Mouse (Mus musculus): ENCODE results near the gene Pin1. TPM values are rescaled to one million over a fixed set of nuclear protein-coding genes. Genes with fewer than 3 reads are reported as not detected.

The Pin1 gene
- polyA plus RNA-seq, 1 experiment from 2014 or later, result 57.9 TPM

DNA sequence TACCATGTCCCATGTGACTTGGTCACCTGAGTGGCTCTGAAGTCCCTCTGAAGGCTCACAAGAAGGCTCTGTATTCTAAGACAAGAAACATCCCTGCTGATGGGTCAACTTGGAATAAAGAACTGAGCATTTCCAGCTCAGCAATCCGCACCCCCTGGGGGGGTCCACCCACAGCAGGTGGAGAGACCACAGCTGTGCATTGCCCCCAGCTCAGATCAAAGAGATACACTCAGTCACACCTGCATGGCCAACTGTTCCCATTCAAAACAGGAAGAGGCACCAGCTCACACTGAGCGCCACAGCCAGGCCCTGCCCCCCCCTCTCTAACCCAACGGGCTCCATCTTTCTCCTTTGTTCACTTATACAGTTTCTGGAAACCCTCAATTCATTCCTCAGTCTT, 15.6 kb upstream of the Pin1 start:
- Histone ChIP-seq H3K4me3 (ENCODE audit: low read length) (no peak overlapping the region), H3K4me1 (ENCODE audit: control insufficient read depth, insufficient read depth, low read length) (peaks cover 2% of the 10 kb centered on the region; the same call in 1 of the 2 replicates), H3K27ac (ENCODE audit: low read depth, low read length) (no peak overlapping the region), H3K36me3 (ENCODE audit: control insufficient read depth, insufficient read depth, low read length) (peaks cover 19% of the 10 kb centered on the region), H3K9me3 (ENCODE audit: control insufficient read depth, low read length) (no peaks in the 10 kb centered on the region), H3K9ac (ENCODE audit: low read depth, low read length) (no peak overlapping the region), H3K4me2 (replicated peaks; ENCODE audit: low read depth, low read length) (no peak overlapping the region), H3K27me3 (ENCODE audit: control insufficient read depth, insufficient read depth, low read length) (no peaks in the 10 kb centered on the region)
- 79% methylated on average over 3 of the region's 3 CpGs for WGBS
- ATAC-seq (ENCODE audit: low FRiP score, low TSS enrichment), result no peak

- no peak for ATAC-seq (ENCODE audit: low FRiP score, low TSS enrichment)
- 78% methylated on average over 2 of the region's 2 CpGs for WGBS
- Histone ChIP-seq H3K4me2 (replicated peaks; ENCODE audit: low read depth, low read length) (no peak overlapping the region), H3K36me3 (ENCODE audit: control insufficient read depth, insufficient read depth, low read length) (peaks cover 19% of the 10 kb centered on the region), H3K9me3 (ENCODE audit: control insufficient read depth, low read length) (no peaks in the 10 kb centered on the region), H3K4me3 (ENCODE audit: low read length) (no peak overlapping the region), H3K9ac (ENCODE audit: low read depth, low read length) (no peak overlapping the region), H3K27ac (ENCODE audit: low read depth, low read length) (no peak overlapping the region), H3K27me3 (ENCODE audit: control insufficient read depth, insufficient read depth, low read length) (no peaks in the 10 kb centered on the region), H3K4me1 (ENCODE audit: control insufficient read depth, insufficient read depth, low read length) (peaks cover 7% of the 10 kb centered on the region; the same call in 1 of the 2 replicates)
These were observed 15.1 kb upstream of the Pin1 start for GRCm38 (mm10) chr9:20636790-20637189.

- H3K9me3 ChIP-seq (ENCODE audit: control insufficient read depth, low read length), result no peaks in the 10 kb centered on the region
- H3K4me3 ChIP-seq (ENCODE audit: low read length), result no peak overlapping the region
- ATAC-seq (ENCODE audit: low FRiP score, low TSS enrichment), result no peak
- no peak overlapping the region for H3K4me2 ChIP-seq (replicated peaks; ENCODE audit: low read depth, low read length)
- H3K27me3 ChIP-seq (ENCODE audit: control insufficient read depth, insufficient read depth, low read length), result no peaks in the 10 kb centered on the region
- H3K9ac ChIP-seq (ENCODE audit: low read depth, low read length), result no peak overlapping the region
- 92% methylated on average over 19 of the region's 19 CpGs for WGBS
- peaks cover 7% of the 10 kb centered on the region; the same call in 1 of the 2 replicates for H3K4me1 ChIP-seq (ENCODE audit: control insufficient read depth, insufficient read depth, low read length)
- H3K27ac ChIP-seq (ENCODE audit: low read depth, low read length), result no peak overlapping the region
- peaks cover 19% of the 10 kb centered on the region for H3K36me3 ChIP-seq (ENCODE audit: control insufficient read depth, insufficient read depth, low read length)
These were observed 13.3 kb upstream of the Pin1 start for GRCm38 (mm10) chr9:20638552-20638951.

DNA sequence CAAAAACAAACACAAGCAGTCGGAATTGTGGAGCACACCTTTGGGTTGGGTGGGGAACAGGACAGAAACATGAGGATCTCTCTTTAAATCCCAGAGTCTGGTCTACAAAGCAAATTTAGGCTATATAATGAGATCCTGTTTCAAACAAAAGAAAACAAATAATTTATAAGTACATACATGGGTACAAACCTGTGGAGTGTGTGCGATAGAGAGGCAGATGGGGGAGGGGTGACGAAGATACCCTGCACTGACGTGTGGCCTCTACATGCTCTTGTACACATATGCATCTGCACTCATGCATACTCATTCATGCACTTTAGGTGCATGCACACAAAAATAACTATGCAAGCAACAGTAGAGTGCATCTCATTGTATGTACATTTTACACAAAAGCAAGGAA, 12.4 kb upstream of the Pin1 start:
- Histone ChIP-seq H3K27ac (ENCODE audit: low read depth, low read length) (no peak overlapping the region), H3K9me3 (ENCODE audit: control insufficient read depth, low read length) (no peaks in the 10 kb centered on the region), H3K4me3 (ENCODE audit: low read length) (no peak overlapping the region), H3K36me3 (ENCODE audit: control insufficient read depth, insufficient read depth, low read length) (peaks cover 19% of the 10 kb centered on the region), H3K9ac (ENCODE audit: low read depth, low read length) (no peak overlapping the region), H3K4me2 (replicated peaks; ENCODE audit: low read depth, low read length) (no peak overlapping the region), H3K27me3 (ENCODE audit: control insufficient read depth, insufficient read depth, low read length) (no peaks in the 10 kb centered on the region), H3K4me1 (ENCODE audit: control insufficient read depth, insufficient read depth, low read length) (peaks cover 7% of the 10 kb centered on the region; the same call in 1 of the 2 replicates)
- WGBS, result 93% methylated on average over 4 of the region's 4 CpGs
- ATAC-seq (ENCODE audit: low FRiP score, low TSS enrichment), result no peak

DNA sequence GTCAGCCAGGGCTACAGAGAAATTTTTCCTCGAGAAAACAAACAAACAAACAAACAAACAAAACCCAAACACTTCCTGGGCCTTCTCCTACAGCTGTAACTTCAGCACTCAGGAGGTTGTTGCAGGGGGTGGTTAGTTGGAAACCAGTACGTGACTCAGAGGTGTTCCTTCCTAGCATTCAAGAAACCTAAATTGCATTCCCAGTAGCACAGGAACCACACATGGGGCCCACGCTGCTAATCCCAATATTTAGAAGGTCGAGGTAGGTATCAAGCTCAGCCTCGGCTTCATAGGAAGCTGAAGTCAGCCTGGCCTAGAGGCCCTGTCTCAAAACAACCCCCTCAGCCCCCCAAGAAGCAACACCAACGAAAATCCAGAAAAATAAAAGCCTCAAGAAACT, 10.4 kb upstream of the Pin1 start:
- Histone ChIP-seq H3K4me3 (ENCODE audit: low read length) (peak overlapping the region; percentile 64), H3K27ac (ENCODE audit: low read depth, low read length) (peak overlapping the region; percentile 93), H3K36me3 (ENCODE audit: control insufficient read depth, insufficient read depth, low read length) (peaks cover 23% of the 10 kb centered on the region), H3K9ac (ENCODE audit: low read depth, low read length) (peak overlapping the region; percentile 85), H3K9me3 (ENCODE audit: control insufficient read depth, low read length) (no peaks in the 10 kb centered on the region), H3K27me3 (ENCODE audit: control insufficient read depth, insufficient read depth, low read length) (no peaks in the 10 kb centered on the region), H3K4me1 (ENCODE audit: control insufficient read depth, insufficient read depth, low read length) (peaks cover 12% of the 10 kb centered on the region), H3K4me2 (replicated peaks; ENCODE audit: low read depth, low read length) (peak overlapping the region; percentile 90)
- no peak for ATAC-seq (ENCODE audit: low FRiP score, low TSS enrichment)
- 18% methylated on average over 6 of the region's 6 CpGs for WGBS

GRCm38 (mm10) chr9:20642101-20642895, 9.6 kb upstream of the Pin1 start, which contains the start of gene Ubl5:
Ubl5 (plus strand) TSS chr9:20642878.
- ATAC-seq (ENCODE audit: low FRiP score, low TSS enrichment), result peak; percentile 95
- Histone ChIP-seq H3K36me3 (ENCODE audit: control insufficient read depth, insufficient read depth, low read length) (peaks cover 28% of the 10 kb centered on the region), H3K4me3 (ENCODE audit: low read length) (peak within 1 kb of the TSS; percentile 64), H3K9ac (ENCODE audit: low read depth, low read length) (peak within 1 kb of the TSS; percentile 85), H3K4me2 (replicated peaks; ENCODE audit: low read depth, low read length) (peak within 1 kb of the TSS; percentile 90), H3K27ac (ENCODE audit: low read depth, low read length) (peak within 1 kb of the TSS; percentile 93), H3K4me1 (ENCODE audit: control insufficient read depth, insufficient read depth, low read length) (peaks cover 12% of the 10 kb centered on the region), H3K9me3 (ENCODE audit: control insufficient read depth, low read length) (no peaks in the 10 kb centered on the region), H3K27me3 (ENCODE audit: control insufficient read depth, insufficient read depth, low read length) (no peaks in the 10 kb centered on the region)
- WGBS, result under 1% methylated on average over 51 of the region's 51 CpGs

GRCm38 (mm10) chr9:20642896-20643466, 8.9 kb upstream of the Pin1 start:
- Histone ChIP-seq H3K36me3 (ENCODE audit: control insufficient read depth, insufficient read depth, low read length) (peaks cover 31% of the 10 kb centered on the region), H3K4me2 (replicated peaks; ENCODE audit: low read depth, low read length) (peak overlapping the region; percentile 90), H3K9me3 (ENCODE audit: control insufficient read depth, low read length) (no peaks in the 10 kb centered on the region), H3K9ac (ENCODE audit: low read depth, low read length) (peak overlapping the region; percentile 85), H3K4me1 (ENCODE audit: control insufficient read depth, insufficient read depth, low read length) (peaks cover 12% of the 10 kb centered on the region), H3K27ac (ENCODE audit: low read depth, low read length) (peak overlapping the region; percentile 93), H3K27me3 (ENCODE audit: control insufficient read depth, insufficient read depth, low read length) (no peaks in the 10 kb centered on the region), H3K4me3 (ENCODE audit: low read length) (peak overlapping the region; percentile 64)
- peak; percentile 84 for ATAC-seq (ENCODE audit: low FRiP score, low TSS enrichment)
- 0% methylated on average over 30 of the region's 30 CpGs for whole genome bisulfite sequencing

- peaks cover 26% of the 10 kb centered on the region for H3K36me3 ChIP-seq (ENCODE audit: control insufficient read depth, insufficient read depth, low read length)
- no peaks in the 10 kb centered on the region for H3K27me3 ChIP-seq (ENCODE audit: control insufficient read depth, insufficient read depth, low read length)
- peaks cover 12% of the 10 kb centered on the region for H3K4me1 ChIP-seq (ENCODE audit: control insufficient read depth, insufficient read depth, low read length)
- no peak overlapping the region; the same call in 1 of the 2 replicates for H3K27ac ChIP-seq (ENCODE audit: low read depth, low read length)
- no peak for ATAC-seq (ENCODE audit: low FRiP score, low TSS enrichment)
- 11% methylated on average over 13 of the region's 13 CpGs for WGBS
- H3K4me3 ChIP-seq (ENCODE audit: low read length), result peak overlapping the region; percentile 64
- peak overlapping the region; percentile 90 for H3K4me2 ChIP-seq (replicated peaks; ENCODE audit: low read depth, low read length)
- H3K9ac ChIP-seq (ENCODE audit: low read depth, low read length), result peak overlapping the region; percentile 85
- no peaks in the 10 kb centered on the region for H3K9me3 ChIP-seq (ENCODE audit: control insufficient read depth, low read length)
These were observed 8.1 kb upstream of the Pin1 start for GRCm38 (mm10) chr9:20643781-20644180.

All from kidney, embryonic 14.5 days (tissue).